Comparison of ENCODE assay signal across 16 mouse cellular contexts in genomic region chr3:54222549-54222948, GRCm38 (mm10).
"Had no signal": no experiment of that assay in that cellular context is flagged by ENCODE, and none has a peak within 500 bp of the region (broad histone marks: within the 10 kb centered on the region; RNA-seq: fewer than 3 reads in every experiment).

No protein-coding gene starts in this region.

- H3K36me3 ChIP-seq: liver, embryonic 15.5 days; lung, embryonic 15.5 days; midbrain, embryonic 12.5 days; neural tube, embryonic 12.5 days had no signal

- DNase-seq: liver, postnatal 0 days; lung, adult 2 months; lung, postnatal 14 days; lung, postnatal 36 days; right cerebral cortex, postnatal 14 days; spleen, adult 18-20 months; thymus, adult 18-20 months; thymus, postnatal 14 days; thymus, postnatal 36 days had no signal

- H3K4me1 ChIP-seq: liver, embryonic 15.5 days; lung, embryonic 15.5 days; megakaryocyte, embryonic 14.5 days; midbrain, embryonic 12.5 days; neural tube, embryonic 12.5 days had no signal

- H3K9me3 ChIP-seq: liver, embryonic 15.5 days; lung, embryonic 15.5 days; midbrain, embryonic 12.5 days; neural tube, embryonic 12.5 days had no signal

- H3K27ac ChIP-seq: liver, embryonic 15.5 days; lung, embryonic 15.5 days; macrophage; midbrain, embryonic 12.5 days; neural tube, embryonic 12.5 days had no signal

- H3K9ac ChIP-seq: liver, embryonic 15.5 days; liver, postnatal 0 days; lung, embryonic 15.5 days; midbrain, embryonic 12.5 days; neural tube, embryonic 12.5 days had no signal

- H3K4me2 ChIP-seq: liver, embryonic 15.5 days; lung, embryonic 15.5 days; midbrain, embryonic 12.5 days; neural tube, embryonic 12.5 days had no signal

- H3K4me3 ChIP-seq: liver, embryonic 15.5 days; lung, embryonic 15.5 days; midbrain, embryonic 12.5 days; neural tube, embryonic 12.5 days had no signal

- H3K27me3 ChIP-seq: liver, embryonic 15.5 days; lung, embryonic 15.5 days; megakaryocyte, embryonic 14.5 days; midbrain, embryonic 12.5 days; neural tube, embryonic 12.5 days had no signal

- ATAC-seq: liver, postnatal 0 days; lung, postnatal 0 days had no signal
